Mouse (Mus musculus) hindbrain, embryonic 16.5 days (tissue): ENCODE data around the gene Carns1. TPM values are rescaled to one million over a fixed set of nuclear protein-coding genes. Genes with fewer than 3 reads are reported as not detected.

Source experiments
- ATAC-seq: fragments of 200-750 bp; cut with Nextera tagmentation; 2 replicates; pipeline ENCODE4 v1.8.0; 2017; ENCODE audit warnings: moderate TSS enrichment, moderate library complexity
- H3K27ac ChIP-seq: fragments of 300-500 bp; sonication (generic); 2 replicates; pipeline ENCODE4 v1.5.1; 2014; ENCODE audit warnings: low read depth, mild to moderate bottlenecking, control low read depth, low read length, moderate library complexity
- H3K27me3 ChIP-seq: fragments of 300-500 bp; sonication (generic); replicated peaks from 2 replicates; pipeline ENCODE4 v1.6.1; 2014; ENCODE audit warnings: low read length; ENCODE audit not compliant: control insufficient read depth, insufficient read depth
- H3K36me3 ChIP-seq: fragments of 300-500 bp; sonication (generic); 2 replicates; pipeline ENCODE4 v1.6.1; 2014; ENCODE audit warnings: mild to moderate bottlenecking, low read length, moderate library complexity, mixed read lengths; ENCODE audit not compliant: control insufficient read depth, insufficient read depth
- H3K4me1 ChIP-seq: fragments of 300-500 bp; sonication (generic); 2 replicates; pipeline ENCODE4 v1.6.1; 2014; ENCODE audit warnings: low read depth, low read length; ENCODE audit not compliant: control insufficient read depth, insufficient read depth
- H3K4me2 ChIP-seq: fragments of 300-500 bp; sonication (generic); 2 replicates; pipeline ENCODE4 v1.6.1; 2014; ENCODE audit warnings: mild to moderate bottlenecking, low read length, control low read depth, moderate library complexity
- H3K4me3 ChIP-seq: fragments of 300-500 bp; sonication (generic); 2 replicates; pipeline ENCODE4 v1.5.1; 2014; ENCODE audit warnings: mild to moderate bottlenecking, low read length, control low read depth, moderate library complexity
- H3K9ac ChIP-seq: fragments of 300-500 bp; sonication (generic); 2 replicates; pipeline ENCODE4 v1.6.1; 2014; ENCODE audit warnings: low read depth, mild to moderate bottlenecking, control low read depth, low read length, moderate library complexity
- H3K9me3 ChIP-seq: fragments of 300-500 bp; sonication (generic); 2 replicates; pipeline ENCODE4 v1.6.1; 2014; ENCODE audit warnings: mild to moderate bottlenecking, low read length, moderate library complexity; ENCODE audit not compliant: control insufficient read depth
- WGBS: fragments of 180-500 bp; shearing (Covaris S2); extraction: QIAGEN DNeasy Blood & Tissue Kit; methylation state at CpG from one replicate; pipeline ENCODE4 v1.1.7; 2014; 5-methylcytosine and 5-hydroxymethylcytosine counted together
- polyA plus RNA-seq: library from polyadenylated mRNA; unstranded; fragments of >200 nt; fragmentation: Nextera tagmentation; extraction: Ambion mirVana; gene quantifications from 2 replicates; pipeline ENCODE4 v1.2.1, GENCODE M21; 2015

Gene Carns1
- polyA plus RNA-seq, 1 experiment from 2014 or later = 7.9 TPM

- no peak for ATAC-seq
- no peak overlapping the region for H3K9ac ChIP-seq
- no peaks in the 10 kb centered on the region for H3K27me3 ChIP-seq
- no peak overlapping the region for H3K27ac ChIP-seq
- H3K4me1 ChIP-seq = peaks cover 5% of the 10 kb centered on the region
- H3K9me3 ChIP-seq = no peaks in the 10 kb centered on the region
- H3K4me2 ChIP-seq = no peak overlapping the region
- WGBS = 67% methylated on average over 15 of the region's 15 CpGs
- no peak overlapping the region for H3K4me3 ChIP-seq
- no peaks in the 10 kb centered on the region for H3K36me3 ChIP-seq
Measured at GRCm38 (mm10) chr19:4184976-4185975, 10.0 kb upstream of the Carns1 start.

- Histone ChIP-seq H3K4me3 (no peak overlapping the region), H3K4me1 (peaks cover 5% of the 10 kb centered on the region), H3K27me3 (no peaks in the 10 kb centered on the region), H3K27ac (no peak overlapping the region), H3K9ac (no peak overlapping the region), H3K9me3 (no peaks in the 10 kb centered on the region), H3K36me3 (no peaks in the 10 kb centered on the region), H3K4me2 (no peak overlapping the region)
- ATAC-seq = no peak
- 68% methylated on average over 2 of the region's 2 CpGs for WGBS
Measured at GRCm38 (mm10) chr19:4183689-4184088, 8.4 kb upstream of the Carns1 start.

GRCm38 (mm10) chr19:4181892-4182291 lies 6.6 kb upstream of the Carns1 start:
- 33% methylated on average over 3 of the region's 3 CpGs for WGBS
- ATAC-seq = peak; percentile 72
- Histone ChIP-seq H3K4me3 (no peak overlapping the region), H3K9ac (no peak overlapping the region), H3K36me3 (no peaks in the 10 kb centered on the region), H3K4me1 (peaks cover 5% of the 10 kb centered on the region), H3K4me2 (no peak overlapping the region), H3K27ac (no peak overlapping the region), H3K27me3 (no peaks in the 10 kb centered on the region), H3K9me3 (no peaks in the 10 kb centered on the region)

- Histone ChIP-seq H3K9me3 (no peaks in the 10 kb centered on the region), H3K27me3 (no peaks in the 10 kb centered on the region), H3K4me1 (peaks cover 7% of the 10 kb centered on the region), H3K4me2 (no peak overlapping the region), H3K4me3 (no peak overlapping the region), H3K9ac (no peak overlapping the region), H3K36me3 (no peaks in the 10 kb centered on the region), H3K27ac (no peak overlapping the region)
- 92% methylated on average over 7 of the region's 7 CpGs for WGBS
- no peak for ATAC-seq
Measured at GRCm38 (mm10) chr19:4180411-4180810, 5.1 kb upstream of the Carns1 start.

GRCm38 (mm10) chr19:4172925-4173324 lies 2.4 kb downstream of the Carns1 start:
- Histone ChIP-seq H3K4me3 (no peak overlapping the region), H3K4me2 (no peak overlapping the region), H3K27ac (no peak overlapping the region), H3K4me1 (peaks cover 11% of the 10 kb centered on the region), H3K27me3 (no peaks in the 10 kb centered on the region), H3K9ac (no peak overlapping the region; the same call in 1 of the 2 replicates), H3K9me3 (no peaks in the 10 kb centered on the region), H3K36me3 (no peaks in the 10 kb centered on the region)
- WGBS = 61% methylated on average over 11 of the region's 11 CpGs
- ATAC-seq = no peak

GRCm38 (mm10) chr19:4171393-4172290 lies 3.6 kb downstream of the Carns1 start:
- no peak overlapping the region for H3K27ac ChIP-seq
- 64% methylated on average over 13 of the region's 13 CpGs for WGBS

GRCm38 (mm10) chr19:4170723-4171392 lies 4.4 kb downstream of the Carns1 start:
- 90% methylated on average over 10 of the region's 10 CpGs for WGBS
- Histone ChIP-seq H3K36me3 (no peaks in the 10 kb centered on the region), H3K9me3 (no peaks in the 10 kb centered on the region), H3K27me3 (no peaks in the 10 kb centered on the region), H3K4me3 (no peak overlapping the region), H3K4me2 (no peak overlapping the region), H3K27ac (no peak overlapping the region), H3K9ac (no peak overlapping the region), H3K4me1 (peaks cover 11% of the 10 kb centered on the region)
- ATAC-seq = no peak

More at GRCm38 (mm10) chr19:4171393-4172290, 3.6 kb downstream of the Carns1 start:
- H3K9me3 ChIP-seq = no peaks in the 10 kb centered on the region
- H3K36me3 ChIP-seq = no peaks in the 10 kb centered on the region
- no peak for ATAC-seq
- H3K4me3 ChIP-seq = no peak overlapping the region
- H3K4me2 ChIP-seq = no peak overlapping the region; the same call in 1 of the 2 replicates
- H3K27me3 ChIP-seq = no peaks in the 10 kb centered on the region
- peak overlapping the region; percentile 38 for H3K9ac ChIP-seq
- peaks cover 11% of the 10 kb centered on the region for H3K4me1 ChIP-seq

GRCm38 (mm10) chr19:4169810-4170209 lies 5.5 kb downstream of the Carns1 start:
- ATAC-seq = peak; percentile 55
- H3K27ac ChIP-seq = peak overlapping the region; percentile 94
- 4% methylated on average over 25 of the region's 27 CpGs for WGBS
- peak overlapping the region; percentile 53 for H3K4me3 ChIP-seq
- H3K27me3 ChIP-seq = no peaks in the 10 kb centered on the region
- H3K4me1 ChIP-seq = peaks cover 5% of the 10 kb centered on the region
- no peaks in the 10 kb centered on the region for H3K9me3 ChIP-seq
- H3K9ac ChIP-seq = peak overlapping the region; percentile 89
- peak overlapping the region; percentile 94 for H3K4me2 ChIP-seq
- no peaks in the 10 kb centered on the region for H3K36me3 ChIP-seq
